Mouse (Mus musculus): Measurements from ENCODE around the gene Gm21739.
"Not testable (repeated sequence)": the region's sequence is repeated elsewhere in the genome, so short reads cannot be mapped to it uniquely, and the experiment has no call there.

Gm21739 gene

GRCm38 (mm10) chrY:44264344-44264743 is at the start of gene Gm21739:
Gm21739 (minus strand) TSS chrY:44264444.
- not testable (repeated sequence) for DNase-seq (ENCODE audit: extremely low read depth, insufficient read length, low spot score)
